Mouse (Mus musculus) olfactory bulb, adult 2 months (tissue): ENCODE measurements around the gene Glipr2.

ENCODE experiments used
- CTCF ChIP-seq: fragments of 200-500 bp; IDR thresholded peaks from 2 replicates; pipeline ENCODE4 v1.5.1; 2012; ENCODE audit warnings: low read depth, mild to moderate bottlenecking, low read length, moderate library complexity; ENCODE audit not compliant: insufficient read depth
- POLR2A ChIP-seq: fragments of 200-500 bp; IDR thresholded peaks from 2 replicates; pipeline ENCODE4 v1.6.1; 2012; ENCODE audit warnings: mild to moderate bottlenecking, low read depth, low read length, moderate library complexity; ENCODE audit not compliant: insufficient read depth

DNA sequence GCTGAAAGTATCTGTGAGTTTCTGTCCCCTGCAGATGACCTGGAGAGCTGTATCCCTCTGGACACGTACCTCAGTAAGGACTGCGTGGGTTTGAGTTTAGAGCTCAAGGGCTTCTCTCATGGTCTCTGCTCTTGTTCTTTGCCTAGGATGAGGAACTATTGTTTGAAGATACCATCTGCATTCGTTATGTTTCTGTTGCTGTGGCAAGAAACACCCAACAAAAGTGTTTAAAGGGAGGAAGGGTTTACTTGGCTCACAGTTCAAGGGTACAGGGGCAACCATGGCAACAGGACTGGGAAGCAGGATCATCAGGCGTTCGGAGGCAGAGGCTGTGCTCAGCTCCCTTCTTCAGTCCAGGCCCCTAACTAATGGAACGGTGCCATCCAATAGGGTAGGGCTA is 32.1 kb upstream of the Glipr2 start:
- TF ChIP-seq CTCF, result no peak
- TF ChIP-seq POLR2A, result no peak
